Mouse (Mus musculus) liver, postnatal 0 days (tissue): ENCODE data around the gene Hmgcs1.

Experiments used
- CTCF ChIP-seq: sonication (generic); IDR thresholded peaks from 2 replicates; pipeline ENCODE4 v1.5.1; 2016; ENCODE audit warnings: antibody characterized with exemption, low read depth
- EP300 ChIP-seq: IDR thresholded peaks from 2 replicates; pipeline ENCODE4 v1.6.1; 2016; ENCODE audit warnings: antibody characterized with exemption, low read depth, mild to moderate bottlenecking

- TF ChIP-seq CTCF (no peak), EP300 (no peak)
Observed at GRCm38 (mm10) chr13:119689709-119690038, 505 bp upstream of the Hmgcs1 start.
